Mouse (Mus musculus) regulatory T cell (primary cell): ENCODE results near the gene Capza2.

Experiments used
- in situ Hi-C: fragments of 300-600 bp; cut with MboI, MseI; formaldehyde crosslinking; loops from one replicate; pipeline ENCODE4 v1.15.1; 2025; ENCODE audit warnings: high pct_unique_total_duplicates

Capza2 gene

DNA sequence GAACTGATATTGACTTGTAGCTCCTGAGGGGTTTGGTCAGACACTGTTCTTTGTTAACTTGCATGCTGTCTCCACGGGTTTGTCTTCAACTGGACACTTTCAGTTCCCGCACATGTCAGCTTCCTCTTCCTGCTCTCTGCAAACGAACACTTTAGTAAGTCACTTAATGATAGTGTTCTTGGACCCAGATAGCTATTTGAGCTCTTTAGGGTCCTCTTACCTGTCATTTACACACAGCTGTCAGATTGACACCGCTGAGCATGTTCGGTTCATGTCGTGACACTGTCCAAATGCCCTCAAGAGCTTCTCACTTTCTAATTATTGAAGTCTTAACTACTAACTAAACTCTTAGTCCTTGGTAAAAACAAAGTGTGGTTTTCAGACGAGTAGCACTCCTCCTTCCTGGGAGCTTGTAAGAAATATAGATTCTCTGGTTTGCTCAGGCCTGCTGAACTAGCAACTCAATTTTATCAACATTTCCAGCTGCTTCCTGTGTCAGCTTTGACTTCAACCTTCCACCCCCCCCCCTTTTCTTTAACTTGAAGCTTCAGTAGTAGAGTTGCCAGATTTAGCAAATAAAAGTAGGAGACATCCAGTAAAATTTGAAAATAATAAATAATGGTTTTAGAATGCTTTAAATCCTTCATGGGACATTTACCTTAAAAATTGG lies at the start of gene Capza2:
Capza2 (plus strand) TSS at position 620 of the 670 bp plus-strand sequence.
- in situ Hi-C loops, result loop anchor here (10.0 kb wide), 1 partner anchor 1841 kb away; no protein-coding TSS in a partner anchor

DNA sequence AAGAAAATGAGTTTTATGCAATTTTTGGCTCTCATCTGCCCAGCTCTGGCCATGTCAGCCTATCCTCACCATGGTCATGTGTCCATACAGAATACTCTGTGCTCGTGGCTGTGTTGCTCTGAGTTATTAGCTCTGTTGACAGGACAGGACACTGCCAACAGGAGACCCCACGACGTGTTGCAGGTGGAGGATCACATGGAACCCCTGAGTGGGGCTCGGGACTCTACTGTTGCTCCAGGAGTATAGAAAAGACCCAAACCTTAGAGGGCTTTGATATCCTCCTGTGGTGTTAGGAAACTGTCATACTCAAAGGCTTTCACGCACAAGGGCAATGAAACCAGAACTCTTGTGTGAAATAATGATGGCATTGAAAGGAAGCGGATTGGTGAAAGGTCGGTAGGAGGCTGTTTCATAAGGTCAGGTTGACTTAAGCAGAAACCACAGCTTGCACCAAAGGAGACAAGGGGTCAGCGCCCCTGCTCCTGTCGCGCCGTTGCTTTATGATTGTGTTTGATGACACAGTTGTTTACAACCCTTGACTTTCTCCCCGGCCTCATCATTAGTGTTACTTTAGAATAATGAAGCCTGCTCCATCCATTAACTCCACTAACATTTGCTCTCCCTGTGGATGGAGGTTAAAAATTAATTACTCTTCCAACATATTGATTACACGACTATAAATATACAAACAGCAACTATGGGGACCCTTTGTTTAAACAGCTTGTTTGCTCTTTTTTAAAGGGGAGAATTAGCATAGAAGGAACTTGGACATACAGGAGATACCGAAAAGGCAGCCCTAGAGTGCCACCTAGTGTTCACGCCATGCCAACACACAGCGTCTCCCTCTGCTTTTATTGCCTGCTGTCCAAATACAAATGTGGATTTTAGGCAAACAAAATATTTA lies 46.7 kb upstream of the Capza2 start:
- in situ Hi-C loops, result loop anchor here (10.0 to 25.0 kb wide), 2 partner anchors 234 to 477 kb away; no protein-coding TSS in a partner anchor

DNA sequence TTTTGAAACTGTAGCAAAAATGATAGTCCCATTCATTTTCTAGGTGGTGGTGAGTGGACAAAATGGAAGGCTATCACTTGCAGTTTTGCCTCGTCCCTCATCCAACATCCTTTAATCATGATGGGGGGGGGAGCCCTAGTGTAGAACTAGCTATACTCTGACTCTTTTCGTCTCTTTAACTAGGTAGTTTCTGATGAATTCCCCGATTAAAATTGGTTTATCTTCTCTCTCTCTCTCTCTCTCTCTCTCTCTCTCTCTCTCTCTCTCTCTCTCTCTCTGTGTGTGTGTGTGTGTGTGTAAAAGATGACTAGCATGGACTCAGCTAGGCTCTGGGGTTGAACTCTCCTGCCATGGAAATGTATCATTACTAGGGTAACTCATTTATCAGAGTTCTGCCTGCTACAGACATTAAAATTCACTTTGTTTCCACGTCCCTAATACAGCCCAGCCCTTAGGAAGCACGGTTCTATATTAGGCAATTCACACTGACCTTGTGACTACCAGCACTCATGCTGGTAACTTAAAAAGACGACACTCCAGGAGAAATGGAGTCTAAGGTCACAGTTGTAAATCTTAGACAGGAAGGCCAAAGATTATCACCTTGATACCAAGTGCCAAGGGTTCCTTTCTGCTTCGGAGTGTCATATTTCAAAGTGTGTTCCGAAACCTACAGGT lies 45.9 kb upstream of the Capza2 start:
- in situ Hi-C loops, result loop anchor here (5.0 to 25.0 kb wide), 3 partner anchors 235 to 563 kb away; no protein-coding TSS in a partner anchor

DNA sequence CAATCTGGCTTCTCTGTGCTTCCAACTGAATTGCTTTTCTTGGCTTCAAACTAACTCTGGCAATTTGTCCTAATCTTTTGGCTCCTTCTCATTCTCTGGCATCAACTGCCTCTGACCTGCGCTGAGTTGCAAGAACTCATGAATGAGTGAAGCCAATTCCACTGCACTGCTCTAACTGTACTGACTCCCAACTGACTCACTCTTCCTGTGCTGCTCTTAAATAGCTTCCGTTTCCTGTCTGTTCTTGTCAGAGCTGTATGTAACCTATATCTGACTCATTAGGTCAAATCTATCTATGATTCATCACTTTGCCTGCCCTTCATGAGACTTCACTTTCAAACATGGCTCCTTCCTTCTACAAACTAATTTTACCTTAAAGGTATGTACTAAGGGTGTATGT lies 42.1 kb upstream of the Capza2 start:
- in situ Hi-C loops, result loop anchor here (5.0 to 25.0 kb wide), 2 partner anchors 482 to 567 kb away; no protein-coding TSS in a partner anchor

DNA sequence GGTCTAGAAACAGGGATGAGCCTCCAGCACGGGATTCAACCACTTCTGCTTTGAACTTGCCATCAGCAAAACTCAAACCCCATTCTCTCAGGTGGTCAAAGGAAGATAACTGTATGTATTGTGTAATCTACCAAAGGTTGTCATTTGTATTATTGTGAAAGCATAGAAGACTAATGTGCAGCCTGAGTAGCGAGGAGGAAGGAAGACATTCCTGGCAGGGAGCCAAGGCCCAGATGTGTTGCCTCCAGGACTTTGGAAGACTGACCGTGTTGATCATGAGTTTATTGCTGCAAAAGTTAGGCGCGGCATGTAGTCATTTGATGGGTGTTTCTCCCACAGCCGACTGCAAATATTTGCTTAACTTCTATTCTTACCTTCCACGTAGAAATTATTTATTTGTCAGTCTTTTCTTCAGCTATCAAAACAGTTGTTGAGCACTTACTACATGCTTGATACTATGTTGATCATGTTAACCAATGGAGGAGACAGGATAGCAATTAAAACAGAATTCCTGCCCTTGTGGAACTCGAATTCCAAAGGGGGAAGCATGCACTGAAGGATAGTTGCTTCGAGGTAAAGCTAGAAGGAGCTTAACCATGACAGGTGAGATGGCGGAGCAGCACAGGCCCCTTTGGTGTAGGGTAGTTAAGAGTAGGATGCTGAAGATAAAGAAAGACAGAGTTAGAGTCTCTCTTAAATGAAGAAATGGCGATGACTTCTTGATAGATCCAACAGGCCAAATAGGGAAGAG lies 40.1 kb upstream of the Capza2 start:
- in situ Hi-C loops, result loop anchor here (25.0 kb wide), 1 partner anchor 484 kb away; no protein-coding TSS in a partner anchor

DNA sequence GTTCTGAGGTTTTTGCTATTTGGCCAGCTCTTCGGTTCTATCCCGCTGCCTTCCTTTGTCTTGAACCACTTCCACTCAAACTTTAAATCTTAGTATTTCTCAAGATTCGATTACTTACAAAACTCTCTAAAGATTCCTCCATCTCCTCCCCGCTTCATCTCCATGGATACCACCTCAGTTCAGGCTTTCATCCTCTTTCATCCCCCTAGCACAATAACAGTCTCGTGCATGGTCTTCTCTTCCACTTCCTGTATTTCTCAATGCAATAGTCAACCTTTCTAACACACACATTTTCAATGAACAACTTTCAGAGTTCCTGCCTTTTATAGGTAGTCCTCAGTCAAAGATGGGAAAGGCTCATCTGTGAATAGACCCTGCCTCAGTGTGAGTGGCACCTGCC lies 36.7 kb upstream of the Capza2 start:
- in situ Hi-C loops, result loop anchor here (25.0 kb wide), 1 partner anchor 487 kb away; no protein-coding TSS in a partner anchor

DNA sequence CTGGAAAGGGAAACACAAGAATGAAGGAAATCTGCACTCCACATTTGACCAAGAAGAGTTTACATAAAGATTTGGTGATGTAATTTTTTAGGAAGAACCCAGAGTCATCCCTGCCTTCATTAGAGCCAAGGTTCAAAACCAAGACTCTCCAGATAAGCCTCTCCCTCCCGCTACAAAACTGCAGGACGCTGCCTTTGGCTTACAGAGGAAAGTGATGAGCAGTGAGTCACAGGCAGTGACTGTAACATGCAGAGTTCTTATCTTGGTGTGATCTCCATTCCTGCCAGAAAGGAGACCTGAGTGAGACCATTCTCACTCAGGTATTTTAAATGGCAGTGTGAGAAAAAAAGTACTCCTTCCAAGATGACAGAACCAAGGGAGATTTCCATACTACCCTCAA lies 34.5 kb upstream of the Capza2 start:
- in situ Hi-C loops, result no loop called here

DNA sequence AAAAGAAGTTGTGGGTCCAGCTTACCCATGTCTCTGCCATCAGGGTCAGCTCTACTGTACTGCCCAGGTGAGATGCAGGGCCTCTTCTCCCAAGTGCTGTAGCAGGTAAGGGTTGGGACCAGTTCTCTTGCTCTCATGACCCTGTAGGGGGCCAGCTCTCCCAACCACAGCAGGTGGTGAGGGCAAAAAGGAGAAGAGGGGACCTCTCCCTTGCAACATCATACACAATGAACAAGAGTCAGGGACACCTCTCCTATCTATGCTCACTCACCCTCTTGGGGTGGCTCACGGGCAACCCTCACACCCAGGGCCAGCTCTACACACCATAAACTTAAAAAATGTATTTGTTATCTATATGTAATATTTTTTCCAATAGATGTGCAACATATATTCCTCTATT lies 29.1 kb upstream of the Capza2 start:
- in situ Hi-C loops, result no loop called here

DNA sequence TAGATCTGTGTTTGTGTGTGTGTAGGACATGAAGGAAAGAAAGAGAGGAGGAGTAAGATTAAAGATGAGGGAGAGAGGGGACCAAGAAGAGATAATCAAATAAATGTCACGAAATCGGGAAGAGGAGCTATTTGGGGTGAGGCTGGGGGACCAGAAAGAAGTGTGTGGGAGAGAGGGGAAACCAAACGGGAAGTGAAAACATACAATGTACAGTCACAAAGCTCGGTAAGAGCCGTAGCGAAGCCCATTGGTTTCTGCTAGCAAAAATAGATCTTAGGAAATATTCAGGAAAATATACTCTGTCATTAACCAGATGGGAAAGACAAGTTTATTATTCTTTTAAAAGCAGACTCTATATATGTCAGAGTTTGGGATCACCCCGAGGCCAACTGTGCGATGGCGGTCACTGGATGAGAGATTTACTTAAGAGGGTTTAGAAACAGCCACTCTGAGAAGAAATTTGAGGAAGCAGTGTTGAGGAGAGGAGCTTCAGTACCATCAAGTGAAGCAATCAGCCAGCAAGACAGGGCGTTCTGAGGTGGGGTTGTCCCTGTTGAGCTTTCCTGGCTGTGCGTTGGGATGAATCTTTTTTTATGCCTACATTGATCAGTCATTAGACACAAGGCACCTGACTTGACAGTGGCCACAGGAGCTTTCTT lies 24.6 kb upstream of the Capza2 start:
- in situ Hi-C loops, result no loop called here

DNA sequence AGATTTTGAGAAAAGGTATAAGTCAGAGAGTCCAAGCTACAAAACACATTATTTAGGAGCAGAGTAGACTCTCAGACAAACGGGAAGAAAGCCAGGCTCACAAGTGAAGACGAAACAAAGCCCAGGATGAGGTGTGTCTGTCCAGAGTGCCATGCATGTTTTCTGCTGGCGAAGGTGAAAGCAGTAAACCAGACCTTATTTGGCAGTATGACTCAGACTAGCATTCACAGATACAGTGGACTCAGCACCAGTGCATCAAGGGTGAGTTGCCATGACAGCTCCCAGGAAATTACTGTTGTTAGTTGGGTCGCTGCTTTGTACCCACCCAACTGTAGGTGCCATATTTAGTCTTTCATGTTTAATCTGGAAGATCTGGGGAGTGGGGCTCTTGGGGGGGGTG lies 23.4 kb upstream of the Capza2 start:
- in situ Hi-C loops, result no loop called here

DNA sequence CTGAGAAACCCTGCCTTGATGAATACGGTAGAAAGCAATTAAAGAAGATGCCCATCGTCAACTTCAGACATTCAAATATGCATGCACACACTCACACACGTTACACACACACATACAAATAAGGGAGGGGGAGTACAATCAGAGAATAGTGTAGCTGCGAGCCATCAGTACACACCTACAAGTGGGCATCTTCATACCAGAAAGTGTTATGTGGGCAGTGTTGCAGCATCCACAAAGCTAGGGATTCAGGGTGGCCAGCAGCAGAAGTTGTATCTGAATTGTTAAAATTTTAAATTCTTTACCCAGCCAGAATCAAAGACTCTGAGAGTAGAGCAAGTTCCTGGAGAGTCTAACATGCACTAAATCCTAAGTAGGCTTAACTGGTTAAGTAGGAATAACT lies 15.2 kb upstream of the Capza2 start:
- in situ Hi-C loops, result no loop called here

DNA sequence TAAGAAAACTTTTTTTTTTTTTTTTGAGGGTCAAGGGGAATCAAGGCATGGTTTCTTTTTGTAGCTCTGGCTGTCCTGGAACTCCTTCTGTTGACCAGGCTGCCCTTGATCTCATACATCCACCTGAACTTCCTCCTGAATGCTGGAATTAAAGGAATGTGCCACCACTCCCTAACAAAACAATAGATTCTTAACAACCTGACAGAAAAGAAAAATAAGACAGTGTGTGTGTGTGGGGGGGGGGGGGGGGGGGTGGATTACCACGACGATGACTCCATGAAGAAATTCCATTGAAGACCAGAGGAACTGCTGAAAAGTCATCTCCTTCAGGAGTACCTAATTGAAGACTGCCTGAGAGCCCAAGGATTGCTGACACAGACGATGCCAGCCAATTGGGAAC lies 14.6 kb upstream of the Capza2 start:
- in situ Hi-C loops, result no loop called here

DNA sequence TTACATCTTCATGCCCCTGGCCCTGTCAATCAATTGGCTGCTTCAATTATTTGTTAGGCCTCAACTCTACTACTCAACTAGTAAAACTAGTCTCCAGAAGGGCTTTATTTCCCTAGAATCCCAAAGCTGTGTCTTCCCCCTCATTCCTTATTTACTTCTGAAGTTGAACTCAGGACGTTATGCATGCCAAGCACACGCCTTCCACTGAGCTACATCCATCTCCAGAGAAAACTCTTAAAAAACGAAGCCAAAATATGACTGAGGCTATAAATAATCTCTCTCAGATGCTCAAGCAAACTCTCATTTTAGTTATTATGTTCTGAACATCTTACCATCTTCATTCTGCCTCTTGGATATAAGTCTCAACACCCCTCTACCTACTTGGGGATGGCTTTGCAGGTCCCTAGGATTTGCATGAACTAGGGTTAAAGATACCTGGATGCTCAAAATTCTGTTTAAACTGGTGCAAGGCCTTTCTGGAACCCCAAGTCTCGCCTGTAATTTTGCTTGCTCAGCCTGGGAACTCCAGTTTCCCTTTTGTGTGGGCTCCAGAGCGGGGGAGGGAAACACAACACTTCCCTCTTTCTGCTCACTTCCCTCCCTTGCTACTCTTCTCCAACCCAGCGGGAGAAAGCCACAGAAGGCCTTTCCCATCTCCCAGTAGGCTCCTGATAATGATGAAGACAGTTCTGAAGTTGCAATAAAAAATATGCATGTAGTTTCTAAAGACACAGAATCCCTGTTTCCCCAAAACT lies 7.2 kb upstream of the Capza2 start:
- in situ Hi-C loops, result no loop called here

DNA sequence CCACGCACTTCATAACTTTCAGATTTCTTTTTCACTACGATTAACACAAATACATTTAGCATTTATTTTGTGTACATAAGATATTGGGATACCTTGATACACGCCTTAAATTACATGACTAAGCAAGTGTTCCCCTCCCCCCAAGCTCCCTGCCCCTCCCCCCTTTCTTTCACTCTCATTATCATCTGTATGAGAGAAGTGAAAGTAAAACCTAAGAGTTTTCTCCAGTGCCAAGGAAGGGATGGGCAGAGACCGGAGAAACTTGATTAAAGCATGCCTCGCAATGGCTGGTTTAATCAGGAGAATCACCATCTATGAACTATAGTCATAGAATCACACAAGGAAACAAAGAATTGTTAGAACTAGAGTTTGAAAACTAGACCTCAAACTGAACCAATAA lies 6.3 kb upstream of the Capza2 start:
- in situ Hi-C loops, result loop anchor here (10.0 kb wide), 1 partner anchor 1835 kb away; no protein-coding TSS in a partner anchor

DNA sequence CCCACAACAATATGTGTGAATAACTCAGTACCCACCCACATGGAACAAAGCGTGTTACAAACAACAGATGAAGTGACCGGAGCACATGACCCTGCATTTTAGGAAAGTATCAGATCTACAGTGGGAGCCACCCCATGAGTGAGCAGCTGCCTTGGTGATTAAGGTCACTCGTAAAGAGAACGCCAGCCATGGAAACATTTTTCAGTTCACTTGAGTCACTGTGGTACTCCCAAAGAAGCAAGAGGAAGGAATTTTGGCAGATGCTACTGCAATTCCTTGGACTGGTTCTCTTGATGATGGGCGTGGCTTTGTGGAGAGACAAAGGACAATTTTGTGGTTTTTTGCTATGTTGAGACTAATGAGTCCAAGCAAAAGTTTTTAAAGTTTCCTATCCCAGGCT lies 4.4 kb upstream of the Capza2 start:
- in situ Hi-C loops, result loop anchor here (10.0 kb wide), 1 partner anchor 1837 kb away; no protein-coding TSS in a partner anchor

DNA sequence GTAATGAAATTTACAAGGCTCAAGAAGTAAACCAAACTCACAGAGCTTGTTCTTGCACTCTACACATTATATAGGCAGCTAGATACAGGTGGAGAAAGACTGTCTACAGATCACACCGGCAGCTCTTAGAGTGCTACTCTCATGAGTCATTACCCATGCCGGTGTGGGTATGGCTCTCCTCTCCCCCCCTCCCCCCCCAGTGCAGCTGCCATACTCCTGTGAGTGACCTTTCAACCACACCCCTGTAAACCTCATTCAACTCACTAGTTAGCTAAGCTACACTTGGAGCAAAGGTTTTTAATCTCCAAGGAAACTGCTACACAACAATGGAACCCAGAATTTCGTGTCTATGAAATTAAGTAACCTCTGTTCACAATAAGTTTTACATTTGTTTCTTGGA lies 2.2 kb upstream of the Capza2 start:
- in situ Hi-C loops, result loop anchor here (10.0 kb wide), 1 partner anchor 1839 kb away; no protein-coding TSS in a partner anchor

DNA sequence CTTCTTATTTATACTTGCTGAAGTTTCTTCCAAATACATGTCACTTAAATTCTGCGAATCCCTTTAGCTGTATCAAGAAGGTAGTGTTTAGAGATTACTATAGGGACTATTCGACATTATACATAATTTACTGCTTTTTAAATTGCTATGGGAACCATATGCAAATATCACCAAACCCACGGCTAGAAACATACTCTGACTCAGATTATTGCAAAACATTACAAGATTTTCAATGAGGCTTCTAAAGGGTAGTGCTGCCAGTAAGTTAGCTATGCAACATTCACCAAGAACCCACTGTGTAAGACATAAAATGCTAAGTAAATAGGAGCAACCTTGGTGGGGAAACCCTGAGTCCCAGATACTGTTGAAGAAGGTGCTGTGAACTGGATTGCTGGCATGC lies 1.0 kb upstream of the Capza2 start:
- in situ Hi-C loops, result loop anchor here (10.0 kb wide), 1 partner anchor 1840 kb away; no protein-coding TSS in a partner anchor

DNA sequence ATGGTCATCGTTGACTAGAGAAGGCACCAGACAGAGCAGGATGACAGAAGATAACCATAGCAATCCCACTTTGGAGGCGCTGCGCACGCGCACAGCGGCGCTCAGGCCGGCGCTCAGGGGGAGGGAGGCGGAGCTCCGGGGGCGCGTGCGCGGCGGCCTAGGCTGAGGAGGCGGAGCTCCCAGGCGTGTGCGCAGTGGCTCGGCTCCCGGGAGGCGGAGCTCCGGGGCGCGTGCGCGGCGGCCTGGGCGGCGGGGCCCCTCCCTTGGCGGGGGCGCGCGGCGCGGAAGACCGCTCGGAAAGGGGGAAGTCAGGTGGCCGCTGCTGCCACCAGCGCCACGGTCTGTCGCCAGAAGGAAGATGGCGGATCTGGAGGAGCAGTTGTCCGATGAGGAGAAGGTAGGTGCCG lies 733 bp downstream of the Capza2 start:
- in situ Hi-C loops, result loop anchor here (10.0 kb wide), 1 partner anchor 1842 kb away; no protein-coding TSS in a partner anchor
